Mouse (Mus musculus) gonadal fat pad, adult 2 months (tissue): ENCODE measurements around the gene Tas1r3. TPM values are rescaled to one million over a fixed set of nuclear protein-coding genes. Genes with fewer than 3 reads are reported as not detected.

ENCODE experiments used
- DNase-seq: peaks from one replicate; pipeline ENCODE4 v3.0.0-alpha.2; 2012; ENCODE audit warnings: low read depth
- polyA plus RNA-seq: library from polyadenylated mRNA; depleted of rRNA; stranded (reverse); fragments of >200 nt; gene quantifications from 2 replicates; pipeline ENCODE4 v1.2.3, GENCODE M21; 2012

Tas1r3 gene
- polyA plus RNA-seq, 1 experiment = 0.43 TPM

DNA sequence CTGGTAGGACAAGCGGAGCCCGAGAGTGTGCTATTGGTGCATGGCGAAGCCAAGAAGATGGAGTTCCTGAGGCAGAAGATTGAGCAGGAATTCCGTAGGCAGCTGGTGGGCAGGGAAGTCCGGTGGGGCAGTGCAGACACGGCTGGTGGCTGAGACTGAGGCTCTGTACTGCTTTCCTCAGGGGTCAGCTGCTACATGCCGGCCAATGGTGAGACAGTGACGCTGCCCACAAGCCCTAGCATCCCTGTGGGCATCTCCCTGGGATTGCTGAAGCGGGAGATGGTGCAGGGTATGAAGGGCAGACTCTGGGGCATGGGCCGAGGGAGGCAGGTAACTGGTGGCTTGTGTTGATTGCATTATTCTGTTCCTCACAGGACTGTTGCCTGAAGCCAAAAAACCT, 24.5 kb upstream of the Tas1r3 start:
- DNase-seq = no peak

DNA sequence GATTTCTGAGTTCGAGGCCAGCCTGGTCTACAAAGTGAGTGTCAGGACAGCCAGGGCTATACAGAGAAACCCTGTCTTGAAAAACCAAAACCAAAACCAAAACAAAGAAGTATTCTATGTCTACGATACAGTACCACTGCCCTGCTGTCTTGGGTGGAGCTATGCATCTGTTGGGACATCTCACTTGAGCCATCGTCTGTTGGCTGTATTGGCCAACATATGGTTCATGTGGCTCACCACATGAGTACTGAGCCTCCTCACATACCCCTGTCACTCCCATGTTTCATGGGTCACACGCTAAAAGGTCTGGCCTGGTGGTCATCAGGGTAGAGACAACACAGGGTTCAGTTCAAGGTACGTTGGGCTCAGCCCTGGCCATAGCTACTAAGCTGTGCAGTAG, 23.2 kb upstream of the Tas1r3 start:
- DNase-seq = no peak

DNA sequence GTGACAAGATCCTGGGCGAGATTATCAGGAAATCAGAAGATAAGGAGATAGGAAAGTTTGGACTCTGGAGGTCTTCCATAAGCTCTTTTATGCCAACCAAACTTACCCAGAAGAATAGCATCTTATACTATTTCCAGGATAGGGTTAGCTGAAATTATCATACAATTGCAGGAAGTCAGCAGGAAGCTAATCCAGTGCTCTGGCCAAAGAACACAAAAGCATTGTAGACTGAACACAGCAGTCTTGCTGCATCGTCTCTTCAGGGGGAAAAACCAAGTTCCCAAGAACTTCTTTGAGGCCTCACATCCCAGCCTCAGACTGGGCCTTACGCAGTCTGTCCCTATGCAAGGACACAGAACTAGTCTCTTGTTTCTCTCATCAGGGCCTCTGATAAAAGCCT, 20.4 kb upstream of the Tas1r3 start:
- DNase-seq = no peak

DNA sequence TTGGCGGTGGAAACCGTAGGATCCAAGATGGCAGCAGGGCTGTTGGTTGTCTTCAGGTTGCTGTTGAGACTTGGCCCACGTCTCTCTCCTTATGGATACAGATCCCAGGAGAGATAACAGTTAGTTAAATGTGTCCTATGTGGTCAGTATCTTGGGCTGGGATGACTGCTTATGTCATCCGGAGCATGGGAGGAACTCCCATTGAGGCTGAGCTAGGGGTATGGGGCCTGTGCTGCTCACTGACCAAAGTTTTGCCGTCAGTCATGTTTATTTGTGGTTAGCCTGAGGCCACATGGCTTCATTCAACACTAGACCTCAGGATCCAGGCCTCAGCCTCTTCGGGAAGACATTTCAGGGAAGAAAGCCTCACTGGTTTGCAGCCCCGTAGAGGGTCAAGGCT, 8.2 kb upstream of the Tas1r3 start:
- DNase-seq = no peak

DNA sequence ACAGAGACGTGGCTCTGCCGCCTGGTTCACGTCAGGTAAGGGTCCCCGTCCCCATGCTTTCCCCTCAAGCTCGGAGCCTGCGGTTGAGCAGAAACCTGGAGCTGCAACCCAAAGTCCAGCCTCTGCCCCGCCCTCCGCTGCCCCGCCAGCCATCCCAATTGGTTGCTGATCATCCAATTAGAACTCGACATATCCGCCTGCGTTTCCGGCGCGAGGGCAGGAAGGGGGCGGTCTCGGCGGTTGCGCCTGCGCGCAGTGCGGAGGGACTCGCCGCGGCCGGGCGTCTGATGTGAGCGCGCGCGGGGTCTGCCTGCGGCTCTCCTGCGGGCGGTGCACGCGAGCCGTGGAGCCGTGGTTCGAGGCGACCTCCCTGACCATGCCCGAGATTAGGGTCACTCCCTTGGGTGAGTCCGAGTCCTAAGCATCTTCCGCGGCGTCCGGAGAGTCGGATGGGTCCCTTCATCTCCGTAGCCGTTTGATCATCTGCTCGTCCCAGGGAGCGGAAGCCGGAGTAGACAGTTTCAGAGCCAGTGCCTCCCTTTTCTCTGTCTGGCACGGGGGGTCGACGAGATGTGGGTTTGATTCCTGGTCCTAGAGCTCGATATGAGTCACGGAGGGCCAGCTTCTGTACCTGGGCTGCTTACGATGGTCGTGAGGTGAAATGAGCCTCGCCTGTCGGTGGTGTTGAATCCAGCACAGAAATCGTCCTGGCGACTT, 6.3 kb upstream of the Tas1r3 start, which contains the start of the genes Cptp and Ints11:
Gene Cptp (minus strand): TSS at position 124 of the 717 bp plus-strand sequence.
Gene Ints11 (plus strand): TSS at position 230 of the 717 bp plus-strand sequence.
- no peak for DNase-seq

DNA sequence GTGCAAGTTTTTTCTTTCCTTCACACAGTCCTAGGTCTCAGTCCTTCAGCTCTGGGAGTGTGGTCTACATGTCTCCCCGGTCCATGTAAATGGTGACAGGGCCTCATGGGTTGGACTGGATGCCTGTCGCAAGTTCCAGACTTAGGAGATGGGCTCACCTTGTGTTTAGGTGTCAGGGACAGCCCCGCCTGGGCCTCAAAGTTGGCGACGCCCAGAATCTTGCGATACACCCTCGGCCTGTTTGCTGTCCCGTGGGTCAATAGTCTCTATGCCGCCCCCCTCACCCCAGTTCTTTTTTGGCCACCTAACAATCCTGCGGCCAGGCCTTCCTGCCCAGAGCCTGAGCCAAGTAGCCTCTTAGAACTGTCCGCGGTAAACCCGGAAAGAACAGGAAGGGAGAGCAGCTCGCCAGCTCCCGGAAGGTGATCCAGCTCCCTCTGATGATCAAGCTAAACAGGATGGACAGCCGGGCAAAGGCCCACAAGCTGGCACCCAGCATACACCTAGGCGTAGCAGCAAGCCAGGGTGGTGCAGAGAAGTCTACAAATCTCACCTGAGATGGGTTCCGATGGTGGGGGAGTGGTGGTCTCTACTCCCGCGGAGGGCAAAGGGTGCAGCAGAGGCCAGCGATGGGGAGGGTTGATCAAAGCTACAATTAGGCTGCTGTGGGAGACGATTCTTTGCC, 5.6 kb upstream of the Tas1r3 start:
- no peak for DNase-seq

DNA sequence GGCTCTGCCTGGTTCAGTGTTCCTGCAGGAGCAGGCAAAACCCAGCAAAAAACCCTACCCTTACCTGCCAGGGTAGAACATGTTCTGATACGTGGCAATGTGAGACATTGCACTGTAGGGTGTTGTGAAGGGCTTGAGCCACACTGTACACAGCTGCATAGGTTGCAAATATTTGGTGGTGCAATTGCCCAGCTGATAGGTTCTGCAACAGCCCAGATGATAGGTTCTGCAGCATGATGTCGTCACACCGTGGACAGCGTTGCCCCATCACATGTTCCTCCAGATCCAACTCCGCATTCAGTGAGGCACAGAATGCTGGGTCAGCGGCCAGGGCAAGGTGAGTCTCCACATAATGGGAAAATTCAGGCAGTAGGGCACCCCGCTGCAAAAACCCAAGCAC, 1.4 kb downstream of the Tas1r3 start:
- DNase-seq = no peak

DNA sequence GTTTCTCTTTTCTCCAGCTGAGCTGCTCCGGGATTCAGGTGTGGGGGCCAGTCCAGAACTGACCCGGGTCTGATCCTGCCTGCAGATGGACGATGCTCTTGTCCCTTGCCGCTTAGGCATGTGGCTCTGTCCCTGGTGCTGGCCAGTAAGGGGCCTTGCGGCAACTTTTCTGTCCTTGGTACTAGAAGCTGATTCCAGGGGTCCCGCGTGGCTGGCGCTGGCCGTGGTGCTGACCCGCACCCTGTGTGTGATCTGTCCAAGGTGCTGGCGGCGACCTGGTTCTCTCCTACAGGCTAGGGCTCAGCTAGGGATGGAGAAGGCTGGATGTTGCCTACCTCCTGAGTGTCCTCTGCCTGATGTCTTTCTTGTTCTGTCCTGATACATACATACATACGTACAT, 3.8 kb downstream of the Tas1r3 start:
- DNase-seq = no peak

DNA sequence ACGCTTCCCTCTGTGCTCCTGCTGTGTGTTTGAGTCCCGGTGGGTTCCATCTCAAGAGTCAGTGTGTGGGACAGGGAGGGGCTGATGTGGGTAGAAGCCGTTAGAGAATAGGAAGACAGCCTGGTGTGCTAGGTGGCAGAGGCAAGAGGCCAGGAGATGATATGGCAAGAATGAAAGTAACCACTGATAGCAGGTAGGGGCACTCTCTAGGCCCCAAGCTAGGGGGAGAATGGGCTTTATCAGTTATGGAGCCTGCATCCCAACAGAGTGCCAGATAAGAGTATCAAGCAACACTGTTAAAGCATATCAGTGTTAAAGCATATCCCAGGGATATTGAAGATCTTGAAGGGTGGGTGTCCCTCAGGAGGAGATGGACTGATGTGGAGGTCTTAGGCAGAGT, 6.3 kb downstream of the Tas1r3 start:
- no peak for DNase-seq

DNA sequence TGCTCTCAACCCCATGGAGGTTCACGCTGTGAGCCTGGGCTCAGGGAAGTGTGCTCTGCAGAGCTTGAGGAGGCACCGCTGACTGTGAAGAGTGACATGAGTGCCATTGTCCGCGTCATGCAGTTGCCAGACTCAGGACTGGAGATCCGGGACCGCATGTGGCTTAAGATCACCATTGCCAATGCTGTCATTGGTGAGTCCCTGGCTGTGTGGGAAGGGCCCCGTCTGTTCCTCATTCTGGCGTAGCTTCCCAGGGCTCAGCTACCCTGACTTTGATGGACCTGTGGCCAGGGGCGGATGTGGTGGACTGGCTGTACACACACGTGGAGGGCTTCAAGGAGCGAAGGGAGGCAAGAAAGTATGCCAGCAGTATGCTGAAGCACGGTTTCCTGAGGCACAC, 7.1 kb downstream of the Tas1r3 start:
- DNase-seq = no peak

DNA sequence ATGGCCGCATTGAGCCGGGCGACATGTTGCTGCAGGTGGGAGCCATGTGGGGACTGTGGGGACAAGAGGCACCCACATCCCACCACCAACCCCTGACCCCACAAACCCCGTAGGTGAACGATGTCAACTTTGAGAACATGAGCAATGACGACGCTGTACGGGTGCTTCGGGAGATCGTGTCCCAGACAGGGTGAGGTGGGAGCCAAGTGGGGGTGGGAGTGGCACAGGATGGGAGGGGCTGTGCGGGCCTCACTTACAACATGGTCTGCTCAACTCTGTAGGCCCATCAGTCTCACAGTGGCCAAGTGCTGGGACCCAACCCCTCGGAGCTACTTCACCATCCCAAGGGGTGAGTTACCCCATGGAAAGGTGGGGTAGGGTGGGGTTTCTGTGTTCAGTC, 8.2 kb downstream of the Tas1r3 start:
- DNase-seq = no peak

DNA sequence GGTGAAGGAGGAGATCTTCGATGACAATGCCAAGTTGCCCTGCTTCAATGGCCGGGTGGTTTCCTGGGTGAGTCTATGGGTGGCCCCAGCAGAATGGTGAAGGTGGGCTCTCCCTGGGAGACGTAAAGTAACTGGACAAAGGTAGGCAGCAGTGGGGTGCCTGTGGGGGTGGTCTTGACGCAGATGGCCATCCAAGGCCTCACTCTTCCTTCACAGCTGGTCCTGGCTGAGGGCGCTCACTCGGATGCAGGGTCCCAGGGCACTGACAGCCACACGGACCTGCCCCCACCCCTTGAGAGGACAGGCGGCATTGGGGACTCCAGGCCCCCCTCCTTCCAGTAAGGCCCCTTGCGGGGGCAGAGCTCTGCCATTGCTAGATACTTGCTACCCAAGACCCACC, 9.7 kb downstream of the Tas1r3 start:
- DNase-seq = no peak

DNA sequence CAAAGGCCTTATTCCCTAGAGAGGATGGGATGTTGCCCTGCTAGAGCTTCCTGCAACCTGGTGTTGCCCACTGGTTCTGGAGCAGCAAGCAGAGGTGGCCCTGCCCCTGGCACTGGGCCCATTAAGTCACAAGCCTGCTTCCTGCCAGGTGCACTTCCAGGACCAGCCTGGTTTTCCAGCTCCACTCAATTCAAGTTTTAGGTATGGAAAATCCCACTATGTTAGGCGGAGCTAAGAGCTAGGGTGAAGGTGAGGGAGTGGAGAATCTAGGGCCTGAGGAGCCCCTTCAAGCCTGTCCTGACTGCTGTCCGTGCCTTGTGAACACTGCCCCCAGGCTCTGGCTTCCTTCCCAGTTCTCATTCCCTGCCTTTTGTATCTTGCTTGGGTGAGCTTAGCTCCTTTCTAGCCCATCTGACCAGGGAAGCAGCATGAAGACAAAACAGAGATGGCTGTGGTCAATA, 11.2 kb downstream of the Tas1r3 start:
- no peak for DNase-seq

DNA sequence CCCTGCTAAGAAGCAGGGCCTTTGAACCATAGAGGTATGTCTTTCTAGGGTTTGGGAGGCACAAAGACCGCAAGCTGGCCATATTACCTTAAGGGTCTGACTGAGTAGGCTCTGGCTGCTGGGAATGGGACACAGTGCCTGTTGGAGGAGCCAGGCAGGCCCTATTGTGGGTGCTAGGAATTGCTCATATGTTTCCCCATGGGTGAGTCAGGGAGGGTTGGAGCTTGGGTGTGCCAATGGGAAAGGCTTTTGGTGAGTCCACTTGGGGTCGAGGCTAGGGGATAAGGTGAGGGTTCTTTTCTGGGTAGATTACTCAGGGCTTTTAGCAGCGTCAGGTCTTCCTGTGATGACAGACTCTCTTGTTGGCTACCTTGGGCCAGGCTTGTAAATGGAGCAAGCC, 11.8 kb downstream of the Tas1r3 start:
- no peak for DNase-seq

DNA sequence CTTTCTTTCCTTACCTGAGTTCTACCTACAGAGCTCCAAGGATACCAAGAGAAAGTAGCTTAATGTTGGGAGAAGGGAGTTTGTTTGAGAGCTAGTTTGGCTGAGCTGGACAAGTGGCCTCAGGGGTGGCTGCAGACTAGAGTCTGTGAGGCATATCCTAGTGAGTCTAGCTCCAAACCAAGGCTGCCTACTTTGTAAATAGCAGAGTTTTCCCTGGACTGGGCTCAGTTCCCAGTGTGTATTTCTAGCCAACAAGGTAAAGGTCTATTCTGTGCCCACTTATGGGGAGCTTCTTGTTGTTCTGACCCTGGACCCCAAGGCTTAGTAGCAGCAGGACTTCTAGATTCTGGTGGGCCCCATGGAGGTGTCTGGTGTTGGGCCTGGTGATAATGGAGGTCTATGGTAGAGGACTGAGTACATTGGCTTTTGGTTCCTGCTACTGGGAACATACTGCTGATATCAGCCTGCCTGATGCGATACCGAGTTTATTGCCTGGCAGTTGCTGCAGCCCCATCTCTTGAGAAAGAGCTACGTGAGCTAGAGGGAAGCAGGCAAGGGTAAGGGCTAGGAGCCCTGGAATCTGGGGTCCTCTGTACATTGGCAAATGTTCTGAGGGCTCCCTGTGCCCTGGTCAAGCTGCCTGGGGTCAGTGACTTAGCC, 13.2 kb downstream of the Tas1r3 start:
- no peak for DNase-seq

DNA sequence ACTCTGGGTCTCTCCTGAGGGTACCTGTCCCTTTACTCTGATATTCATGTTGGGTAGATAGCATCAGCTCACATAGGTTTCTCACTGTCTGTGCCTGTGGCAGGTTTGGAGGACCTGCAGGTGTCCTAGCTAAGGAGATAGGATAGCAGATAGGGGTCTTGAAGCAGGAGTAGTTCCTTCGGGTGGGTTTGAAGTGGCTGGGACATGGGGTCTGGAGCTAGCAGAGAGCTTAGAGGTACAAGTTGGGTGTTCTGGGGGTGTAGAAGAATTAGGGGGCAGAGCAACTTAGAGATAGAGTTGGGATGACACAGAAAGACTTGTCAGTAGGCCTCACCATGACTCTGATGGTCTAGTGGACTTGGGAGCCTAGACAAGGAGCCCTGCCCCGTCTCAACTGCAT, 13.8 kb downstream of the Tas1r3 start:
- no peak for DNase-seq

DNA sequence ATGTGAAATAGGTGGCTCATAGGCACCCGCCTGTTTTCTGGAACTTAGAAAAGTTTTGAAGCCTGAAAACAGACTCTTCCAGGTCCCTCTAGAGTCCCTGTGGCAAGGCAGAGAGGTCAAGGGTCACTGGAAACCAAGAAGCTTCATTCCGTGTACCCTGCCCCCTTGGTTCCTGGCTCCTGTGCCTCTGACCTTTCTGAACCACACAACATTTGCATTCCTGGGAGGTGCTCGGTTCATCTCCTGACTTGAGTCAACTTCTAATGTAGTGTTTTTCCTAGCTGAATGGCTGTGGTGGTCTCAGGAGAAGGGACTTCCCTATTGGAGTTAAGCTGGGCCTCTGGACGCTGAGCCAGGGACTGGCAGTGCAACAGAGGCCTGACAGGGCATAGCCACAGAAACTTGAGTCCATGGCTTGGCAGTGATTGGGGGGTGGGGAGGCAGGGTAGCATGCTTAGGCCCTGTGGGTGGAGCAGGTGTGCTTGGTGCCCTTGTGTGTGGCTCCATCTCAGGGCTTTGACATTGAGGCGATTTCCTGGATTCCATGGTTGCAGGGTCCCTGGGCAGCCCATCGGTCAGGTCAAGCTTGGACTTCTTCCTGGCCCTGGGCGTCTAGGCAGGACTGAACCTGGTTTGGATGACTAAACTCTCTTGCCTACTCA, 14.6 kb downstream of the Tas1r3 start:
- DNase-seq = no peak

DNA sequence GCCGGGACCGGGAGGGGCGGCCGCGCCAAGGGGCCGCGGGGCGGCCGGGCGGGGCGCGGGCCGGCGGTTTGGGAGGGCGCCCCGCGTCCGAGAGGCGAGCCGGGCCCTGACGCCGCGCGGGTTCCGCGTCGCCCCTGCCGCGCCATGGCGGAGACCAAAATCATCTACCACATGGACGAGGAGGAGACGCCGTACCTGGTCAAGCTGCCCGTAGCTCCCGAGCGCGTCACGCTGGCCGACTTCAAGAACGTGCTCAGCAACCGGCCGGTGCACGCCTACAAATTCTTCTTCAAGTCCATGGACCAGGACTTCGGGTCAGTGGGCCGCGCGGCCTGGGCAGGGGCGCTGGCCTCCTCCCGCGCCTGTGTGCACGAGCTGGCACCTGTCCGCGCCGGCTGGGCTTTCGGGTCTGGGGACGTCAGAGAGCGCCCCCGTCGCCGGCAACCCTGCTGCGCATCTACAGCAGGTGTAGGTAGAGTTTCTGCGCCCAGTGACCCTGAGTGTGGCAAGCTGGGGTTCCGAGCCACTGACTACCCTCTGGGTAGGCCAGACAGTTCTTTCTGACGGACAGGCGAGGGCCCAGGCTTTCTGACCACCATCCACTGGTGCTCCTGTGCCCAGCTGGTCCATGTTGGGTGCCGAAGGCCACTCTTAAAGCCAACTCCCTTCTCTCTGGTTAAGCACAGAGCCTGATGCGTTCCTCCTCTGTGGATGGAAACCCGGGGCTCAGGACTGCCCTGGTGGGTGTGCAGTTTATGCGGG, 15.4 kb downstream of the Tas1r3 start:
- DNase-seq = no peak

DNA sequence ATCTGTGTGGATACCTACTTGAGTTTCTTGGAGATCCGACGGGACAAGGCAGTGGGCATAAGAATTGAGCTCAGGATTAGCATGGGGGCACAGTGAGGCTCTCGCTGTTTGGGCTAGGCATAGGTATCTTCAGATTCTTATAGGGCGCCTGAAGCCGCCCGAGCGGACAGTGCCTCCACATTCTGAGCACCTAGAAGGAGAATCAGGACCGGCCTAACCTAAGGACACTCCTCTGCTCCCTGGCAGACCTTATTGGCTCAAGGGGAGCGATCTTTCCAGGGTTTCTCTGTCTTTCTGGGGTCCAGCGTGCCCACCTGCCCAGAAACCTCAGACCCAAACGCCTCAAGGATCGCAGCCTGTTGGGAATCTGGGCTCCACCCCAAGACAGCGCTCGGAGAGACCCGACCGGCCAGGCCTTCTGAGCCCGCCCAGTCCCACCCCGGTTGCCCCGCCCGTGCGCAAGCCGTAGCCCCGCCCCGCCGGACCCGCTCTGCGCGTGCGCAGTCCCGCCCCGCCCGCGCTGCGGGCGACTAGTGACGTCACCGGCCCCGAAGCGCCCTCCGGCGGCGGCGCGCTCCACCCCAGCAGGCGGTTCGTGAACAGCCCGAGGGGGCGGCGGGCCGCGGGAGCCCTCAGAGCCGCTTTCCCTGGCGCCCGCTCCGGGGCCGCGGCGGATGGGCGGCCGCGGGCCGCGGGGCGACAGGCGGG, 16.1 kb downstream of the Tas1r3 start, which contains the start of gene Dvl1:
Gene Dvl1 (plus strand): TSS at position 532 of the 708 bp plus-strand sequence.
- no peak for DNase-seq

DNA sequence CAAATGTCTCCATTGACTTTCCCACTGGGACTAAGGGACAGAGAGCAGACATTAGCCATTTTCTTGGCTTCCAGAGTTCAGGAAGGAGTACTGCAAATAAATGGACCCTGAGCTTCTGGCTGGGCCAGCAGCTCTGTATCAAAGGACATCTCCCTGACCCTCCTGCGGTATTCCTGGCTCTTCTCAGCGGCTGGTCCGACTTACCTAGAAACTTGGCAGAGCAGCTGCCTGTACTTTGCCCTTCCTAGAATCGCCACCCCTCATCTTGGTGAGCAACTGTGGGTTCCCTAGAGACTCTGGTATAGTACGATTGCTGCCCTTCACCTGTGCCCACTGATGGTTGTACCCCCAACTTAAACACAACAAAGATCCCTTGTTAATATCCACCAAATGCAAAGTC, 19.9 kb downstream of the Tas1r3 start:
- no peak for DNase-seq
